Mouse (Mus musculus): Measurements from ENCODE around the gene Atp8a1. TPM values are rescaled to one million over a fixed set of nuclear protein-coding genes. Genes with fewer than 3 reads are reported as not detected.

Gene Atp8a1
- polyA plus RNA-seq, 2 experiments from 2014 or later = 10.6 to 12.2 TPM

DNA sequence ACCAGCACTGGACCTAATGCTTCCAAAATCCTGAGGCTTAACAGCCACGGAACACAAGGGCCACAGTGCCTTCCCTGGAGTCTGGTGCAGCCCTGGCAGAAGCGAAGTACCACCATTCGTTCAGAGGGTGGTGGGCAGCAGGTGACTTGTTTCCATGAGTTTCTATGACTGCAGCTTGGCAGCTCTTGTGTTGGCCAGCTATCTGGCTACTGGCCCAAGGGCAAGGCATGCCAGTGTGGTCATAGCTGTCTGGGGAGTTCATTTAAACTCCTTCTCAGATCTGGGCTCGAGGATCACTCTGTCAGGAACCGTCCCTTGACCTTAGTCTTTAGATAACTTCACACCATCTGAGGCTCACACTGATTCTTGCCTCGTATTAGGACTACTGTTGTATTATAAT is 89.1 kb downstream of the Atp8a1 start:
- ATAC-seq = no peak

DNA sequence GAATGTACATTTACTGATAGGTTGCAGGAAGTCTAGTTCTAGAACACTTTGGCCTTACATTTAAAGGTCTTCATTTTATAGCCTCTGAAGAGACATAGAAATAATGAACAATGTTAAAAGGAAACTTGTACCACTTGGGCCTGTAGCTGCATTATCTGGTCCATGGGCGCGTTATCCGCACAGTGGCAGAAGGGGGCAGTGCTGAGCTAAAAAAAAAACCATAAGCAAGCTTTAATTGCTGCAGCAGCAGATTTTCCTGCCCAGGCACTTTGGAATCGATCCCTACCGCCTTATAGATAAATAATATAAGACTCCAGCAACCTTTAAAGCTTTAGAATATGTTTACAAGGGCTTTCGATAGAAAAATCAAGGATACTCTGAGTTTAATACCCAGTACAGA is 91.1 kb downstream of the Atp8a1 start:
- peak; percentile 76 for ATAC-seq

- ATAC-seq = no peak
Measured at GRCm38 (mm10) chr5:67753057-67753456, 94.2 kb downstream of the Atp8a1 start.

DNA sequence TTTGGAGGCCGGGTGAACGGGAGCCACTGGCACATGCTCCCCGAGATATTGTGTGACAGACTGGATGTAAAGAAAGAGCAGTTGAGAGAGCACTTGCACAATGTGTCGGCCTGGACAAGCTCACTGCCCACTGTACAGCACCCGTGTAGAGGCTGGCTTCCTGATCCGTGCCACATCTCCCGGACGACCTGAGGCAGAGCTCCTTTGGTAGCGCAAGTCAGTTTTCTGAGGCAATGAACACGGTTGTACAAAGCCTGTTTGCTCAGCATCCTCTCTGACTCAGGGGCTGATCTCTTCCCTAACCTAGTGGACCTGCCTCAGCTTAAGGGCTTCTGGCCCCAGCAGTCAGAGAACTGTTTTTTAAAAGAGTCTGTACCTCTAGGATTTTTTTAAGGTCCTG is 94.6 kb downstream of the Atp8a1 start:
- no peak for ATAC-seq

- no peak for ATAC-seq
Measured at GRCm38 (mm10) chr5:67752007-67752406, 95.2 kb downstream of the Atp8a1 start.

GRCm38 (mm10) chr5:67739261-67739660 is 108.0 kb downstream of the Atp8a1 start:
- ATAC-seq = no peak

DNA sequence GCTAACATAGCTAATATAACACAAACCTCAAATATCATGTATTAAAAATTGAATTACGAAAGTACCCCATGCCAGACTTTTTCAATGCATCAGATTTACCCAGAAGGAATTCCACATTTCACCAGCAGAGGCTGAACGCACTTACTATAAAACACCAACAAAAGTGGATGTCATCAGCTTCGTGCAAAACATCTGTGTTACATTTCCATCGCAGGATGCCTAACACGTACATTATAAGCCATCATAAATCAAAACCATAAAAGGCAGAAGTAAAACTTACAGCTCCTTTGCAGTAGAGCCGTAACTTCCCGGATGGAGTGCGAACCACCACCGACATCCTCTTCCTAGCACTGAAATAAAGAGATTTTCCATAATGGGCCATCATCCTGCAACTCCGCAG is 109.1 kb downstream of the Atp8a1 start:
- ATAC-seq = no peak

GRCm38 (mm10) chr5:67735771-67736170 is 111.5 kb downstream of the Atp8a1 start:
- ATAC-seq = no peak

GRCm38 (mm10) chr5:67733551-67734258 is 113.5 kb downstream of the Atp8a1 start:
- ATAC-seq = no peak

DNA sequence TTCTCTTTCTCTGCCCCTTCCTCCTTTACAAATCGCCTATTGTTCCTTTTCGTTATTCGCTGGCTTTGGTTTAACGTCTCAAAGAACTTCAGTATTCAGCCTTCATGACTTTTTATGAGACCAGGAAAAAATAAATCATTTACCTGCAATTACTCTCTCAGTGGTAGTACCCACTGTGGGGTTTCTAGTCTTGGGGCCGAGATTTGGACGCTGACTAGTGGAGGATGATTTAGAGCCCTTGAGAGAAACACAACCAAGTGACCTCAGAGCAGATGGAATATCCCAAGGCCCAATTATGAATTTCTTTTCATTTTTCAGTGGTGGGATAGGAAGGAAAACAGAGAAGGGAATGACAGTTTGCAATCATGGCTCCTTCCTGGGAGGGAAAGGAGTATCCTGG is 114.1 kb downstream of the Atp8a1 start:
- ATAC-seq = no peak

DNA sequence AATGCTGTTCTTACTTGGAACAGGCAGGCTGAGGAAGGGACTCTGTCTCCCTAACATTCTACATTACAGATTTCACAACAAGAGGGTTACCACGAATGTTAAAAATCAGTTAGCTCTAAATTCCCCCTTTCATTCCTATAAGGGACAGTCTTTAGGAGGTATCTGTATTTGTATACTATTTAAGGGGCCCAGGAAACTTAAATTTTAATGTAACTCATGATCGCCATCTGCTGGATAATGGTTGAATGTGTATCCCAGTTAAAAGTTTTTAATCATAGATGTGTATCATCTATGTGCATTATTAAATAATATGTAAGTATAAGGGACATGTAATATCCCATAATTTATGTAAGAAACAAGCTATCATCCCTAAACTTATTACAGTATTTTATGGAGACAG is 119.5 kb downstream of the Atp8a1 start:
- ATAC-seq = no peak

DNA sequence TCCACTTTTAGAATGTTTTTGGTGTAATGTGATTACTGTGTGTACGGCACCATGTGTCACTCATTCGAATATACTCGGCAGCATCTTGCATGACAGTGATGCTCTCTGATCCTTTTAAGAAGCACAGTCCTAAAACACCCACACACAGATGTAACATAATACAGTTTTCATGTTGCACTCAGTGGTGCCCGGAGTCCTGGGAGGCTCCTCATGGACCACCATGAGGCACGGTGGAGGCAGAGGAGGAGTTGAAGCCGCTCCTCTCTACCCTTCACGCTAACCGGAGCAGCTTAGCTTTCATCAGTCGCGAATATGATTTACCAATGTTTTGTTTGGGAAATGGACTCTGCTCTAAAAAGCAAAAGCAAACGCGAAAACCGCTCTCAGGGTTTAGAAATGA is 120.4 kb downstream of the Atp8a1 start:
- no peak for ATAC-seq

- ATAC-seq = no peak
Measured at GRCm38 (mm10) chr5:67701641-67702040, 145.6 kb downstream of the Atp8a1 start.

- no peak for ATAC-seq
Measured at GRCm38 (mm10) chr5:67699418-67699817, 147.8 kb downstream of the Atp8a1 start.

GRCm38 (mm10) chr5:67698176-67698575 is 149.1 kb downstream of the Atp8a1 start:
- ATAC-seq = no peak

DNA sequence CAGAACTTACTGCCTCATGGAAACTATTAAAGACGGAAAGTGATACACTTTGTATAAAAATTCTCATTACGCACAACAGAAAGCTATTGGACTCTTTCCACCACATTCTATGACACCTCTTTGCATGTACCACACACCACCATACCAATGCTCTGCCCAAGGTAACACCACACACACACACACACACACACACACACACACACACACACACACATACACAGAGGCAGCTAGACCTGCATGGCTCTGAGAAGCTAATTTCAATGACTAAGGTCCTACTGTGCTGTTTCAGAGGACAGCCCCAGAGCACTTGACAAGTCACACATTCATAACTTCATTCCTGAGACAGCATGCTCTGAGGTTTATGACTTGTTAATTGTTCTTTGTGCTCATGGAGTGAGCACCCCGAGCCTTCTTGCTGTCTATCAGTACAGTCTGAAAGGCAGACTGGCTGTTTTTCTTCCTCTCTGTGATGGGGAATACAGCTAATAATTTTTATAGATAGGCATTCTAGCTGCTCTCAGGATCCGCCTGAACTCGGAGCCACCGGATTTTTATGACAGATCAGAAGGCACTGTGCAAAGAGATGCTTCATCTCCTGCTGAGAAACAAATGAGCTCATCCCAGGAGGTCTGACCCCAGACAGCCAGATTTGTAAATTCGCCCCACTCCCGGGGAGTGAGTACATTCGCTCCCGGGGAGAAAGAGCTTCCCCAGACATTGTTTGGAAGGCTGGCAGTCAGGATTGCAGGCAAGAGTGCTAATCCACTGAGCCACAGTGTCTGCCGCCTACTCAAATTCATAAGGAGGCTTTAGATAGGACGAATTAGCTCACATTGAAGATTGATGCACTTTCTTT is 150.3 kb downstream of the Atp8a1 start:
- no peak for ATAC-seq

DNA sequence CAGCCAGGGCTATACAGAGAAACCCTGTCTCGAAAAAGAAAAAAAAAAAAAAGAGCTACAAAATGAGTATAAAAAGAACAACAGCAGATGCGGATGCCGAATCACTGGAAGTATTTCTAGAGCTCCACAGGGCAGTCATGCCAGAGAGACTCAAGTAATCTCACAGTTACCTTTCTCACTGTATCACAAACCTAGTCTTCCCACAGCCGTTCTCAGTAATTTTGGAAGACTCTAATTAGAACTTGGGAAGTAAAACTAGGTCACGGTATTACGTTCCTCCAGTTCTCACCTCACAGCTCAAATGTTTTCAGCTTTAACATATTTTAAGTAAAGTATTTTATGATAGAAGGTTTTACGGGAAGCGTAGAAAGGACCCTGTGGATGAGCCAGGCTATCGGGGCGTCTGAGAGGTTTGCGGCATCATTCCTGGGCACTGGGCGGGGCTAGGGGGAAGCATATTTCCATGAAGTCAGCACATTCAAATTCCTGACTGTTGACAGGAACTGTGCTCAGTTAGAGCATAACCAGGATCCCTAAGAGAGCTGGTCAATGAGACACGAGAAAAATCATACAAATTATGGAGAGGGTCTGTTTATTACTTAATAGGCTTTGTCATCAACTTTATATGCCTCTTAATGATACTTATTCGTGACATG is 152.1 kb downstream of the Atp8a1 start:
- ATAC-seq = no peak

DNA sequence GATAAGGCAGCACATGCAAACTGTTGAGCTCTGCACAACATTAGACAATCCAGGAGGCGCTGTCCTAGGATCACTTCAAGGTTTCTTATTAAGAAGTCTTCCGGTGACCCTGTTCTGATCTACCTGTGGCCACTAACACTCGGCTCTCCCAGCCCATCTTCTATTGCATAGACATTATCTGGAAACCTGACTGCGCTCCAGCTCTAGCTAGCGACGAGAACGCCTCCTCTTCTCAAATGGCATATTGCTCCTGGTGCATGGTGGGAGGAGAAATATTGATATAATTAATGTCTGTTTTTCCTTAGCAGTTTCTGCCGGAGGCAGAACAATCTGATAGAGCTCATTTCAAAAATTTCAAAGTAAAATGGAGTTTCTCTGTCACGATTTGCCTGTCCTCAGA is 156.9 kb downstream of the Atp8a1 start:
- ATAC-seq = no peak

DNA sequence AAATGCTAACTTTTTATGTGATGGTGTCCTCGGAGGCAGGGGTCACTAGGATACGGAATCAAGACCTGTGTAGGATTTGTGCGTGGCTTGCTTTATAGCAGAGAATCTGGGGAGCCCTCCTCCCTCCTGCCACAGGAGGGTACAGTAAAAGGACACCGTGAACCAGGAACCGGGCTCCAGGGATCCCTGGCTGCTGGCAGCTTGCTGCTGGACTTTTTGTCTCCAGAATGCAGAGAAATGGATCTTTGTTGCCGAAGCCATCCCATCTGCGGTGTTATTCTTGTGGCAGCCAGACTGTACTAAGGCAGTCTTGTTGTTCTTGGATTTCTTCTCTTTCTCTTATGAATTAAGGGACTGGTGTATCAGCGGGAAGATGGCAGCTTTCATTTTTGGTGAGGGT is 159.2 kb downstream of the Atp8a1 start:
- ATAC-seq = no peak

GRCm38 (mm10) chr5:67685906-67686305 is 161.3 kb downstream of the Atp8a1 start:
- no peak for ATAC-seq

- no peak for ATAC-seq
Measured at GRCm38 (mm10) chr5:67685461-67685860, 161.8 kb downstream of the Atp8a1 start.

DNA sequence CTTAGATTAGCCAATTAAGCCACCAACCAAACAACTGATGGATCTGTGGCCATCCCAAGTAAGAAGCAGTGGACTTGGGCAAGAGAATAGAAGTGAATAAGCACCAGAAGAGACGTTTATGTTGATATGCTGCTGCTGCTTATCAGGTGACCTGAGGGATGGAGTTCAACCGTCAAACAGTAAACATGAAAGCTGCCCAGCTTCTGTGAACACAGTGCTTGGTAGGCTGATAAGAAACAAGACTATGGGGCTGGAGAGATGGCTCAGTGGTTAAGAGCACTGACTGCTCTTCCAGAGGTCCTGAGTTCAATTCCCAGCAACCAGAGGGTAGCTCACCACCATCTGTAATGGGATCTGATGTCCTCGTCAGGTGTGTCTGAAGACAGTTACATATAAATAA is 168.4 kb downstream of the Atp8a1 start:
- ATAC-seq = no peak

DNA sequence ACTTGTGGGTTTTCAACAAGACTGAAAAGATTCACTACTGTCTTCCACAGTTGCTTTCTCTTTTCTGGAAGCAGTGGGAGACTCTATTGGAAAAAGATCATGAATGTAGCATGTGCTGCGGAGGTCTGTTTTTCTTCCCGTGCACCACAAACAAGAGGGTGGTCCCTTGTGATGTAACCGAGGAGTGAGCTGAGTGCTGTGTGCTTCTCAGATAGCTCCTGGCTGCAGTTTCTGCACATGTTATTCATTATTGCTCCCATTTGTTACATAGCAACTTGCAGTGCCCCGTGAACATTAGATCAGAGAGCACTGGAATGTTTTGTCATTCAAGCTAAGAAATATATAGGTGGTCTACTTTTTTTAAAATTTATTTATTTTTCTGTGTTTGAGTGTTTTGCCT is 174.2 kb downstream of the Atp8a1 start:
- no peak for ATAC-seq

DNA sequence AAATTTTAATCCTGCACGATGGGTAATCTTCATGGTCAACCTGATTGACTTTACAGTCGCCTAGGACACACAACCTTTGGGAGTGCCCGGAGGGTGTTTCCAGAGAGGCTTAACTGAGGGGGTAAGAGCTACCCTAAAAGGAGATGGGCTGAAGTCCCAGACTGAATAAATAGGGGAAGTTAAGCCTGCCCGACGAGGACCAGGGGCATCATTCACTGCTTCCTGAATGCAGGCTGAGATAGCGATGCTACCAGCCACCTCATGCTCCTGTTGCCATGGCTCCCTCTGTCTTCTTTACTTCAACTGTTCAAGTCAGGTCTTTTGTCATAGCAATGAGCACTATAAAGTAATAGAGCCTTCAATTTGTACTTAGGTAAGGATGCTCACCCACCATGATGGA is 177.1 kb downstream of the Atp8a1 start:
- ATAC-seq = no peak

All from CD4-positive, CD25-positive, alpha-beta regulatory T cell, adult 4 months (primary cell).